ENCODE assay signal across 14 mouse cellular contexts in genomic region chr7:37267404-37267803, GRCm38 (mm10).
DNase-seq lines count a peak whose midpoint lies in the region; ATAC-seq and TF ChIP-seq lines count a peak whose summit lies in the region.
"Had no signal": no experiment of that assay in that cellular context is flagged by ENCODE, and none has a peak within 500 bp of the region (broad histone marks: within the 10 kb centered on the region; RNA-seq: fewer than 3 reads in every experiment).

No protein-coding gene starts in this region.

- H3K79me2 ChIP-seq in heart, adult 2 months (replicated peaks; ENCODE audit: control insufficient read depth, insufficient read depth, low read length): no peaks in the 10 kb centered on the region
- no peaks in the 10 kb centered on the region for H3K79me2 ChIP-seq in liver, adult 2 months (ENCODE audit: control insufficient read depth, insufficient read depth, low read length)

- no peak for DNase-seq in heart, adult 2 months
- peak; percentile 10 for DNase-seq in liver, adult 2 months (ENCODE audit: extremely low read depth, low read depth, low spot score)
- no peak for DNase-seq in liver, embryonic 11.5 days (ENCODE audit: low spot score)
- DNase-seq in R1 (ENCODE audit: low read depth, low spot score): peak; percentile 58
- DNase-seq in yolk sac, embryonic 10.5 days (ENCODE audit: low spot score): no peak
- DNase-seq: adrenal gland, postnatal 36 days; cerebellum, adult 11 months; heart, adult 18-20 months; kidney, adult 11 months; left cerebral cortex, postnatal 4 days had no signal

- no peaks in the 10 kb centered on the region for H3K27me3 ChIP-seq in heart, adult 2 months (ENCODE audit: control insufficient read depth, insufficient read depth, low read length)
- H3K27me3 ChIP-seq in heart, embryonic 12.5 days (replicated peaks): no peaks in the 10 kb centered on the region
- H3K27me3 ChIP-seq in liver, adult 2 months (ENCODE audit: control insufficient read depth, insufficient read depth, low read length): no peaks in the 10 kb centered on the region
- H3K27me3 ChIP-seq in liver, embryonic 11.5 days (replicated peaks; ENCODE audit: control insufficient read depth, insufficient read depth, low read length): no peaks in the 10 kb centered on the region
- no peaks in the 10 kb centered on the region for H3K27me3 ChIP-seq in E14TG2a.4 (ENCODE audit: insufficient read depth, low read length)

- H3K4me2 ChIP-seq in heart, embryonic 12.5 days: no peak overlapping the region
- no peak overlapping the region for H3K4me2 ChIP-seq in liver, embryonic 11.5 days

- no peak for ATAC-seq in heart, embryonic 12.5 days (ENCODE audit: insufficient number of reproducible peaks, low FRiP score)
- no peak for ATAC-seq in liver, embryonic 11.5 days (replicated peaks; ENCODE audit: low FRiP score)
- ATAC-seq: CD4-positive, CD25-positive, alpha-beta regulatory T cell, adult 4 months; lung, postnatal 0 days had no signal

- H3K9ac ChIP-seq in heart, adult 2 months (ENCODE audit: low read depth, low read length): no peak overlapping the region
- H3K9ac ChIP-seq in heart, embryonic 12.5 days: no peak overlapping the region
- H3K9ac ChIP-seq in liver, adult 2 months (ENCODE audit: low read depth, low read length): no peak overlapping the region
- no peak overlapping the region for H3K9ac ChIP-seq in liver, embryonic 11.5 days (ENCODE audit: low read depth, low read length)

- intact Hi-C loops in heart, adult 2 months (cut with DNase I): no loop called here

- TF ChIP-seq POLR2A in heart, adult 2 months (IDR thresholded peaks at IDR 0.05; ENCODE audit: insufficient read depth, low read depth, low read length): no peak
- TF ChIP-seq POLR2A in liver, adult 2 months (IDR thresholded peaks at IDR 0.05; ENCODE audit: extremely low read depth, insufficient read depth, low read length): no peak

- TF ChIP-seq CTCF in heart, adult 2 months (IDR thresholded peaks at IDR 0.05): peak; percentile 41
- peak; percentile 41; the same call in 1 of the 2 replicates for TF ChIP-seq CTCF in liver, adult 2 months (IDR thresholded peaks at IDR 0.05; ENCODE audit: low read depth, low read length)
- TF ChIP-seq CTCF in E14TG2a.4 (conservative IDR thresholded peaks at IDR 0.05; ENCODE audit: low read length): peak; percentile 73

- H3K4me3 ChIP-seq in heart, adult 2 months: no peak overlapping the region
- no peak overlapping the region for H3K4me3 ChIP-seq in heart, embryonic 12.5 days
- H3K4me3 ChIP-seq in liver, adult 2 months (ENCODE audit: insufficient read depth, low read depth, low read length): no peak overlapping the region
- no peak overlapping the region for H3K4me3 ChIP-seq in liver, embryonic 11.5 days (ENCODE audit: low read depth, low read length)
- H3K4me3 ChIP-seq in E14TG2a.4 (replicated peaks; ENCODE audit: low read length): no peak overlapping the region

- WGBS in heart, adult 2 months: 82% methylated on average over 4 of the region's 4 CpGs
- WGBS in heart, embryonic 12.5 days: 80% methylated on average over 4 of the region's 4 CpGs
- 86% methylated on average over 4 of the region's 4 CpGs for WGBS in liver, adult 2 months
- WGBS in liver, embryonic 11.5 days: 79% methylated on average over 4 of the region's 4 CpGs

- peaks cover 4% of the 10 kb centered on the region; the same call in 1 of the 2 replicates for H3K9me3 ChIP-seq in heart, embryonic 12.5 days (replicated peaks)
- no peaks in the 10 kb centered on the region for H3K9me3 ChIP-seq in liver, embryonic 11.5 days (ENCODE audit: control insufficient read depth, low read length)
- peaks cover 14% of the 10 kb centered on the region for H3K9me3 ChIP-seq in E14TG2a.4 (ENCODE audit: low read length)

- H3K36me3 ChIP-seq in heart, adult 2 months (ENCODE audit: control insufficient read depth, insufficient read depth, low read length): no peaks in the 10 kb centered on the region
- H3K36me3 ChIP-seq in heart, embryonic 12.5 days: no peaks in the 10 kb centered on the region
- H3K36me3 ChIP-seq in liver, adult 2 months (ENCODE audit: control insufficient read depth, insufficient read depth, low read length): no peaks in the 10 kb centered on the region
- H3K36me3 ChIP-seq in liver, embryonic 11.5 days (ENCODE audit: control insufficient read depth, insufficient read depth, low read length): no peaks in the 10 kb centered on the region
- H3K36me3 ChIP-seq in E14TG2a.4 (ENCODE audit: insufficient read depth, low read length): no peaks in the 10 kb centered on the region

- H3K27ac ChIP-seq in heart, adult 2 months: no peak overlapping the region
- H3K27ac ChIP-seq in heart, embryonic 12.5 days (ENCODE audit: poor library complexity, severe bottlenecking): no peak overlapping the region
- no peak overlapping the region for H3K27ac ChIP-seq in liver, adult 2 months (replicated peaks; ENCODE audit: insufficient read depth, low read depth, low read length)
- H3K27ac ChIP-seq in liver, embryonic 11.5 days (ENCODE audit: low read depth, low read length): no peak overlapping the region

- no peaks in the 10 kb centered on the region for H3K4me1 ChIP-seq in heart, adult 2 months (ENCODE audit: control insufficient read depth, insufficient read depth, low read length)
- H3K4me1 ChIP-seq in heart, embryonic 12.5 days (replicated peaks): no peaks in the 10 kb centered on the region
- H3K4me1 ChIP-seq in liver, adult 2 months (ENCODE audit: control insufficient read depth, insufficient read depth, low read length): no peaks in the 10 kb centered on the region
- H3K4me1 ChIP-seq in liver, embryonic 11.5 days (replicated peaks; ENCODE audit: control insufficient read depth, insufficient read depth, low read length): no peaks in the 10 kb centered on the region
- H3K4me1 ChIP-seq in E14TG2a.4 (replicated peaks; ENCODE audit: low read depth, low read length): no peaks in the 10 kb centered on the region

- TF ChIP-seq EP300 in heart, adult 2 months (IDR thresholded peaks at IDR 0.05; ENCODE audit: insufficient read depth, low read depth, low read length): no peak

Comparison
In these comparisons a context has a peak if more than half of its experiments do, and no peak if none do; other contexts are left out.
1. DNase-seq: peak in liver, adult 2 months (single experiment) and R1 (single experiment); none in heart, adult 2 months (0 of 2), liver, embryonic 11.5 days (single experiment) and yolk sac, embryonic 10.5 days (single experiment).
2. Peak in every context shown above with its lines, with median percentiles within 50 percentile points of each other: CTCF ChIP-seq.